Mouse (Mus musculus) G1E (cell line): ENCODE measurements around the gene Men1.

ENCODE experiments used
- CTCF ChIP-seq: IDR thresholded peaks from 2 replicates; pipeline ENCODE4 v1.5.1; 2012; ENCODE audit warnings: low read depth, low read length, inconsistent platforms, mixed read lengths
- GATA1 ChIP-seq: IDR thresholded peaks from 2 replicates; pipeline ENCODE4 v1.6.1; 2012; ENCODE audit warnings: borderline replicate concordance, low read length, inconsistent platforms, mixed read lengths
- POLR2AphosphoS5 ChIP-seq: IDR thresholded peaks from 2 replicates; pipeline ENCODE4 v1.6.1; 2012; ENCODE audit warnings: low read depth, low read length, inconsistent platforms; ENCODE audit not compliant: insufficient replicate concordance

DNA sequence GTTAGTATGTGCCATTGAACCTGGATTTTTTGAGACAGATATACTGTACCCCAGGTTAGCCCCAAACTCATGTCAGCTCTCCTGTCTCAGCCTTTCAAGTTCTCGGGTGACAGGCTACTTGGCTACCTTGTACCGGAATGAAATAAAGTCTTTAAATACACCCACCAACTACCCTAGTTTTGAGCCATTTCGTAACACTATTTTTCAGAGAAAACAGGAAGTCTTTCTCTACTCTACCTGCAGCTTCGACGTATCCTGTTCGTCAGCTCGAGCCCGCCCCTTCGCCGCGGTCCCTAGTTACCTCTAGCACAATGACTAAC lies 28.3 kb downstream of the Men1 start:
- TF ChIP-seq GATA1 (no peak), CTCF (no peak), POLR2AphosphoS5 (no peak)
